Mouse (Mus musculus): ENCODE results near the gene Cenpx. TPM values are rescaled to one million over a fixed set of nuclear protein-coding genes. Genes with fewer than 3 reads are reported as not detected.
"Not testable (repeated sequence)": the region's sequence is repeated elsewhere in the genome, so short reads cannot be mapped to it uniquely, and the experiment has no call there.

Gene Cenpx
- polyA plus RNA-seq, 1 experiment from 2014 or later: 131 TPM

DNA sequence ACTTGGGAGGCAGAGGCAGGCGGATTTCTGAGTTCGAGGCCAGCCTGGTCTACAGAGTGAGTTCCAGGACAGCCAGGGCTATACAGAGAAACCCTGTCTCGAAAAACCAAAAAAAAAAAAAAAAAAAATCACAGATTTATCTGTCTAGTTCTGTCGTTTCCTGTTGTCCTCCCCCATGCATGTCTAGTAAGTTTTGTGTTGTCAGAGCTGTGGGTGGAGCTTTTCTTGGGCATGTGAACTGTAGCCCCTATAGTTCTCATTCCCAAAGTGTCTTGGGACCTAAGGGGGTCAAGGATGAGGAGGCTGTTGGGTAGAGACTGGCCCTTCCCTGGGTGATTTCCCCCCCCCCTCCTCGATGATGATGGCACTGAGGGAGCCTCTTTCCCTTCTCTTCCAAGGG, 37.7 kb downstream of the Cenpx start:
- H3K4me2 ChIP-seq; ATAC-seq (ENCODE audit: insufficient number of reproducible peaks, insufficient read depth, low FRiP score, low TSS enrichment, low read depth): not testable (repeated sequence)

GRCm38 (mm10) chr11:120673594-120674122, 39.9 kb downstream of the Cenpx start:
- H3K27ac ChIP-seq: peak overlapping the region; percentile 91
- H3K4me2 ChIP-seq: peak overlapping the region; percentile 90
- ATAC-seq (ENCODE audit: insufficient number of reproducible peaks, insufficient read depth, low FRiP score, low TSS enrichment, low read depth): peak; percentile 11; the same call in 1 of the 2 replicates
- no peaks in the 10 kb centered on the region for H3K27me3 ChIP-seq
- peak overlapping the region; percentile 81 for H3K9ac ChIP-seq (replicated peaks)
- peaks cover 29% of the 10 kb centered on the region for H3K36me3 ChIP-seq
- WGBS: 41% methylated on average over 12 of the region's 12 CpGs
- H3K4me3 ChIP-seq (replicated peaks): peak overlapping the region; percentile 75
- H3K4me1 ChIP-seq (replicated peaks): peaks cover 19% of the 10 kb centered on the region
- H3K9me3 ChIP-seq: no peaks in the 10 kb centered on the region

More for the DNA sequence above, 37.7 kb downstream of the Cenpx start:
- WGBS: 89% methylated on average over 5 of the region's 5 CpGs
- not testable (repeated sequence) for H3K4me3 ChIP-seq (replicated peaks); H3K9ac ChIP-seq (replicated peaks); H3K27ac ChIP-seq; H3K27me3 ChIP-seq; H3K9me3 ChIP-seq
- Histone ChIP-seq H3K4me1 (replicated peaks) (peaks cover 19% of the 10 kb centered on the region), H3K36me3 (peaks cover 51% of the 10 kb centered on the region)

GRCm38 (mm10) chr11:120672687-120673593, 40.6 kb downstream of the Cenpx start, which contains the start of gene Aspscr1:
TSS of gene Aspscr1 (plus strand) at chr11:120672973.
- no peaks in the 10 kb centered on the region for H3K27me3 ChIP-seq
- H3K4me1 ChIP-seq (replicated peaks): peaks cover 19% of the 10 kb centered on the region
- peak within 1 kb of the TSS; percentile 81 for H3K9ac ChIP-seq (replicated peaks)
- H3K4me2 ChIP-seq: peak within 1 kb of the TSS; percentile 90
- H3K9me3 ChIP-seq: no peaks in the 10 kb centered on the region
- H3K4me3 ChIP-seq (replicated peaks): peak within 1 kb of the TSS; percentile 75
- peaks cover 21% of the 10 kb centered on the region for H3K36me3 ChIP-seq
- peak within 1 kb of the TSS; percentile 91 for H3K27ac ChIP-seq
- WGBS: 2% methylated on average over 80 of the region's 83 CpGs
- peak; percentile 96 for ATAC-seq (ENCODE audit: insufficient number of reproducible peaks, insufficient read depth, low FRiP score, low TSS enrichment, low read depth)

GRCm38 (mm10) chr11:120666617-120667016, 46.9 kb downstream of the Cenpx start:
- no peak overlapping the region for H3K27ac ChIP-seq
- H3K36me3 ChIP-seq: no peaks in the 10 kb centered on the region
- H3K27me3 ChIP-seq: peaks cover 29% of the 10 kb centered on the region
- H3K9me3 ChIP-seq: no peaks in the 10 kb centered on the region
- no peak overlapping the region for H3K4me3 ChIP-seq (replicated peaks)
- WGBS: 1% methylated on average over 3 of the region's 3 CpGs
- no peak for ATAC-seq (ENCODE audit: insufficient number of reproducible peaks, insufficient read depth, low FRiP score, low TSS enrichment, low read depth)
- H3K9ac ChIP-seq (replicated peaks): no peak overlapping the region
- H3K4me1 ChIP-seq (replicated peaks): peaks cover 15% of the 10 kb centered on the region
- H3K4me2 ChIP-seq: 0 out of 2 replicates have a peak overlapping the region, but pooled peaks have one; percentile 17

DNA sequence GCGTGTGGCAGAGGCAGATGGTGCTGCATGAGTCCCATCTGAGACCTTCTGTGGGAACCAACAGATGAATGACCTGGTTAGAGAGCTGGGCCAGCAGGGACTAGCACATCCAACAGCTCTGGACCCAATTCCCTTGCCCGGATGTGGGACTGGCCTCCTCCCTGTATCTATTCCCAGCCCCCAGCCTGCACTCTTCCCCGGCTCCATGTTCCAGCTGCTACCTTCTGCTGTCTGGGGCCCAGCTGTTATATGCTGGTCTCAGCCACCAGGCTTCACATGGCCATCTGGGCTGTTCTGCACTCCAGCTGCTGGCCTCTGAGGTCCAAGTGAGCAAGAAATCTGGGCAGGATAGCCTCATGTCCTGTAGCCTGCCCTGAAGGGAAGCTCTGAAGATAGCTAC, 48.1 kb downstream of the Cenpx start:
- WGBS: 66% methylated on average over 3 of the region's 3 CpGs
- H3K4me2 ChIP-seq: no peak overlapping the region
- no peak for ATAC-seq (ENCODE audit: insufficient number of reproducible peaks, insufficient read depth, low FRiP score, low TSS enrichment, low read depth)
- peaks cover 26% of the 10 kb centered on the region for H3K4me1 ChIP-seq (replicated peaks)
- no peaks in the 10 kb centered on the region for H3K36me3 ChIP-seq
- H3K9me3 ChIP-seq: no peaks in the 10 kb centered on the region
- H3K9ac ChIP-seq (replicated peaks): no peak overlapping the region
- no peak overlapping the region for H3K27ac ChIP-seq
- H3K4me3 ChIP-seq (replicated peaks): no peak overlapping the region
- peaks cover 41% of the 10 kb centered on the region for H3K27me3 ChIP-seq

DNA sequence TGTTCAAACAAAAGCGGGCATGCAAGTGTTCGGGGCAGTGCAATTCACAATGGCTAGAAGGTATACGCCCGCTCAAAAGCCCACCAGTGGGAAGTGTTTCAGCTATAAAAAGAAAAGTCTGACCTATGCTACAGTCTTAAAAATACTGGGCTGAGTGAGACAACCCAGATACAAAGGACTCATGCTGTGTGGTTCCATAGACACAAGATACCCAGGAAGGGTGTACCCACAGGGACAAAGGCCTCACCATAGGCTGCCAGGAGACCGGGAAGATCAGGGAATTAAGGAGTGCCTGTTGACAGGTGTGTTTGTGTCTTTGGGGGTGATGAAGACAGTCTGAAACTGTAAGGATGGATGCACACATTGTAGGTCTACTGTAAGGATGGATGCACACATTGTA, 49.8 kb downstream of the Cenpx start:
- no peak for ATAC-seq (ENCODE audit: insufficient number of reproducible peaks, insufficient read depth, low FRiP score, low TSS enrichment, low read depth)
- peaks cover 41% of the 10 kb centered on the region for H3K4me1 ChIP-seq (replicated peaks)
- peaks cover 58% of the 10 kb centered on the region for H3K27me3 ChIP-seq
- H3K27ac ChIP-seq: no peak overlapping the region
- no peaks in the 10 kb centered on the region for H3K36me3 ChIP-seq
- H3K9me3 ChIP-seq: no peaks in the 10 kb centered on the region
- 91% methylated on average over 5 of the region's 5 CpGs for WGBS
- H3K4me3 ChIP-seq (replicated peaks): no peak overlapping the region
- H3K4me2 ChIP-seq: no peak overlapping the region
- H3K9ac ChIP-seq (replicated peaks): no peak overlapping the region

GRCm38 (mm10) chr11:120662759-120663158, 50.8 kb downstream of the Cenpx start:
- Histone ChIP-seq H3K9me3 (no peaks in the 10 kb centered on the region), H3K27me3 (peaks cover 67% of the 10 kb centered on the region), H3K36me3 (no peaks in the 10 kb centered on the region), H3K4me2 (no peak overlapping the region), H3K4me1 (replicated peaks) (peaks cover 41% of the 10 kb centered on the region), H3K9ac (replicated peaks) (no peak overlapping the region), H3K4me3 (replicated peaks) (no peak overlapping the region), H3K27ac (no peak overlapping the region)
- 78% methylated on average over 6 of the region's 6 CpGs for WGBS
- ATAC-seq (ENCODE audit: insufficient number of reproducible peaks, insufficient read depth, low FRiP score, low TSS enrichment, low read depth): no peak

- Histone ChIP-seq H3K9me3 (no peaks in the 10 kb centered on the region), H3K4me1 (replicated peaks) (peaks cover 32% of the 10 kb centered on the region), H3K4me2 (peak within 1 kb of the TSS; percentile 76), H3K27me3 (peaks cover 81% of the 10 kb centered on the region), H3K9ac (replicated peaks) (peak within 1 kb of the TSS; percentile 59), H3K27ac (no peak within 1 kb of the TSS), H3K36me3 (no peaks in the 10 kb centered on the region), H3K4me3 (replicated peaks) (peak within 1 kb of the TSS; percentile 52)
- ATAC-seq (ENCODE audit: insufficient number of reproducible peaks, insufficient read depth, low FRiP score, low TSS enrichment, low read depth): no peak
- WGBS: under 1% methylated on average over 35 of the region's 35 CpGs
These were observed 52.5 kb downstream of the Cenpx start, which contains the start of gene Notum for GRCm38 (mm10) chr11:120661076-120661460. TSS of gene Notum (minus strand) at chr11:120661175.

Other genes with a start within 250 kb of the Cenpx start
- 58.5 and 58.9 TPM in 2 replicates for gene Arl16, start 246.1 kb downstream of the Cenpx start, polyA plus RNA-seq (2016; fragmentation: Nextera tagmentation; extraction: Ambion mirVana)
- 135 and 139 TPM in 2 replicates for gene Mrpl12, start 229.1 kb downstream of the Cenpx start, polyA plus RNA-seq (2016; fragmentation: Nextera tagmentation; extraction: Ambion mirVana)
- gene Slc25a10, start 221.9 kb downstream of the Cenpx start, polyA plus RNA-seq (2016; fragmentation: Nextera tagmentation; extraction: Ambion mirVana): 54.6 and 59.8 TPM in 2 replicates
- 3.8 and 4.0 TPM in 2 replicates for gene Gcgr, start 183.0 kb downstream of the Cenpx start, polyA plus RNA-seq (2016; fragmentation: Nextera tagmentation; extraction: Ambion mirVana)
- 221 and 229 TPM in 2 replicates for gene Mcrip1, start 164.0 kb downstream of the Cenpx start, polyA plus RNA-seq (2016; fragmentation: Nextera tagmentation; extraction: Ambion mirVana)
- not detected in 2 replicates for gene Ppp1r27, start 162.6 kb downstream of the Cenpx start, polyA plus RNA-seq (2016; fragmentation: Nextera tagmentation; extraction: Ambion mirVana)
- 620 and 631 TPM in 2 replicates for gene P4hb, start 140.5 kb downstream of the Cenpx start, polyA plus RNA-seq (2016; fragmentation: Nextera tagmentation; extraction: Ambion mirVana)
- 484 and 518 TPM in 2 replicates for gene Arhgdia, start 132.1 kb downstream of the Cenpx start, polyA plus RNA-seq (2016; fragmentation: Nextera tagmentation; extraction: Ambion mirVana)
- 671 and 778 TPM in 2 replicates for gene Alyref, start 115.4 kb downstream of the Cenpx start, polyA plus RNA-seq (2016; fragmentation: Nextera tagmentation; extraction: Ambion mirVana)
- gene Anapc11, start 115.3 kb downstream of the Cenpx start, polyA plus RNA-seq (2016; fragmentation: Nextera tagmentation; extraction: Ambion mirVana): 202 and 203 TPM in 2 replicates
- 0.65 and 0.95 TPM in 2 replicates for gene Npb, start 105.3 kb downstream of the Cenpx start, polyA plus RNA-seq (2016; fragmentation: Nextera tagmentation; extraction: Ambion mirVana)
- 143 and 156 TPM in 2 replicates for gene Pcyt2, start 95.8 kb downstream of the Cenpx start, polyA plus RNA-seq (2016; fragmentation: Nextera tagmentation; extraction: Ambion mirVana)
- gene Sirt7, start 88.5 kb downstream of the Cenpx start, polyA plus RNA-seq (2016; fragmentation: Nextera tagmentation; extraction: Ambion mirVana): 29.5 and 29.9 TPM in 2 replicates
- 28.8 and 29.9 TPM in 2 replicates for gene Mafg, start 80.1 kb downstream of the Cenpx start, polyA plus RNA-seq (2016; fragmentation: Nextera tagmentation; extraction: Ambion mirVana)
- gene Pycr1, start 70.0 kb downstream of the Cenpx start, polyA plus RNA-seq (2016; fragmentation: Nextera tagmentation; extraction: Ambion mirVana): 29.9 and 34.3 TPM in 2 replicates
- 0.36 and 0.68 TPM in 2 replicates for gene Myadml2, start 65.6 kb downstream of the Cenpx start, polyA plus RNA-seq (2016; fragmentation: Nextera tagmentation; extraction: Ambion mirVana)
- gene Notum, start 52.6 kb downstream of the Cenpx start, polyA plus RNA-seq (2016; fragmentation: Nextera tagmentation; extraction: Ambion mirVana): 8.8 and 12.6 TPM in 2 replicates
- 142 and 149 TPM in 2 replicates for gene Aspscr1, start 40.8 kb downstream of the Cenpx start, polyA plus RNA-seq (2016; fragmentation: Nextera tagmentation; extraction: Ambion mirVana)
- gene Lrrc45, start 187 bp upstream of the Cenpx start, polyA plus RNA-seq (2016; fragmentation: Nextera tagmentation; extraction: Ambion mirVana): 77.9 and 78.4 TPM in 2 replicates
- gene Rac3, start 7.7 kb upstream of the Cenpx start, polyA plus RNA-seq (2016; fragmentation: Nextera tagmentation; extraction: Ambion mirVana): 48.5 and 51.2 TPM in 2 replicates
- 14.8 and 17.8 TPM in 2 replicates for gene Dcxr, start 13.5 kb upstream of the Cenpx start, polyA plus RNA-seq (2016; fragmentation: Nextera tagmentation; extraction: Ambion mirVana)
- gene Cbr2, start 18.4 kb upstream of the Cenpx start, polyA plus RNA-seq (2016; fragmentation: Nextera tagmentation; extraction: Ambion mirVana): 4.6 and 7.2 TPM in 2 replicates
- gene Hmga1b, start 49.1 kb upstream of the Cenpx start, polyA plus RNA-seq (2016; fragmentation: Nextera tagmentation; extraction: Ambion mirVana): 6.4 and 8.4 TPM in 2 replicates
- gene Rfng, start 70.5 kb upstream of the Cenpx start, polyA plus RNA-seq (2016; fragmentation: Nextera tagmentation; extraction: Ambion mirVana): 36.2 and 42.1 TPM in 2 replicates
- 233 and 242 TPM in 2 replicates for gene Gps1, start 70.5 kb upstream of the Cenpx start, polyA plus RNA-seq (2016; fragmentation: Nextera tagmentation; extraction: Ambion mirVana)
- gene Dus1l, start 82.7 kb upstream of the Cenpx start, polyA plus RNA-seq (2016; fragmentation: Nextera tagmentation; extraction: Ambion mirVana): 73.4 and 77.6 TPM in 2 replicates
- 70.3 and 79.1 TPM in 2 replicates for gene Fasn, start 110.8 kb upstream of the Cenpx start, polyA plus RNA-seq (2016; fragmentation: Nextera tagmentation; extraction: Ambion mirVana)
- gene Ccdc57, start 219.1 kb upstream of the Cenpx start, polyA plus RNA-seq (2016; fragmentation: Nextera tagmentation; extraction: Ambion mirVana): 6.4 and 7.2 TPM in 2 replicates
- 77.0 and 77.4 TPM in 2 replicates for gene Slc16a3, start 234.7 kb upstream of the Cenpx start, polyA plus RNA-seq (2016; fragmentation: Nextera tagmentation; extraction: Ambion mirVana)